Mouse (Mus musculus): ENCODE data around the gene Lhx4. TPM values are rescaled to one million over a fixed set of nuclear protein-coding genes. Genes with fewer than 3 reads are reported as not detected.
A peak's percentile ranks its signal among the peaks of the same experiment; 100 is the strongest.

Lhx4 gene
- polyA plus RNA-seq, 1 experiment from 2014 or later, result 2.3 TPM

GRCm38 (mm10) chr1:155689558-155689957 is 61.9 kb downstream of the Lhx4 start:
- H3K27ac ChIP-seq (replicated peaks), result no peak overlapping the region
- 0 out of 2 replicates have a peak, but pooled peaks cover 2% of the 10 kb centered on the region for H3K27me3 ChIP-seq
- no peak for ATAC-seq (ENCODE audit: low FRiP score, low read depth)
- no peak overlapping the region for H3K9ac ChIP-seq
- no peak overlapping the region for H3K4me2 ChIP-seq
- H3K4me1 ChIP-seq (replicated peaks), result peaks cover 7% of the 10 kb centered on the region; the same call in 1 of the 2 replicates
- no peak overlapping the region for H3K4me3 ChIP-seq
- 73% methylated on average over 5 of the region's 5 CpGs for WGBS
- no peaks in the 10 kb centered on the region for H3K9me3 ChIP-seq
- no peaks in the 10 kb centered on the region for H3K36me3 ChIP-seq

GRCm38 (mm10) chr1:155689141-155689540 is 62.3 kb downstream of the Lhx4 start:
- Histone ChIP-seq H3K27me3 (0 out of 2 replicates have a peak, but pooled peaks cover 2% of the 10 kb centered on the region), H3K4me1 (replicated peaks) (peaks cover 7% of the 10 kb centered on the region; the same call in 1 of the 2 replicates), H3K36me3 (no peaks in the 10 kb centered on the region), H3K9me3 (no peaks in the 10 kb centered on the region), H3K4me2 (no peak overlapping the region), H3K9ac (no peak overlapping the region), H3K27ac (replicated peaks) (no peak overlapping the region), H3K4me3 (no peak overlapping the region)
- 69% methylated on average over 4 of the region's 4 CpGs for WGBS
- ATAC-seq (ENCODE audit: low FRiP score, low read depth), result no peak

GRCm38 (mm10) chr1:155686816-155687215 is 64.7 kb downstream of the Lhx4 start:
- Histone ChIP-seq H3K4me3 (no peak overlapping the region), H3K9me3 (no peaks in the 10 kb centered on the region), H3K27ac (replicated peaks) (no peak overlapping the region), H3K4me1 (replicated peaks) (no peaks in the 10 kb centered on the region), H3K4me2 (no peak overlapping the region), H3K36me3 (no peaks in the 10 kb centered on the region), H3K9ac (no peak overlapping the region), H3K27me3 (0 out of 2 replicates have a peak, but pooled peaks cover 2% of the 10 kb centered on the region)
- no peak for ATAC-seq (ENCODE audit: low FRiP score, low read depth)
- WGBS, result 74% methylated on average over 15 of the region's 15 CpGs

- Histone ChIP-seq H3K27ac (replicated peaks) (peak overlapping the region; percentile 39; the same call in 1 of the 2 replicates), H3K9me3 (no peaks in the 10 kb centered on the region), H3K4me3 (no peak overlapping the region), H3K36me3 (no peaks in the 10 kb centered on the region), H3K4me1 (replicated peaks) (peaks cover 9% of the 10 kb centered on the region; the same call in 1 of the 2 replicates), H3K9ac (no peak overlapping the region), H3K27me3 (no peaks in the 10 kb centered on the region), H3K4me2 (0 out of 2 replicates have a peak overlapping the region, but pooled peaks have one; percentile 10)
- ATAC-seq (ENCODE audit: low FRiP score, low read depth), result peak; percentile 65
- WGBS, result 36% methylated on average over 10 of the region's 10 CpGs
Observed at GRCm38 (mm10) chr1:155681116-155681799, 70.2 kb downstream of the Lhx4 start.

- Histone ChIP-seq H3K27ac (replicated peaks) (no peak overlapping the region), H3K4me2 (no peak overlapping the region), H3K4me1 (replicated peaks) (no peaks in the 10 kb centered on the region), H3K36me3 (no peaks in the 10 kb centered on the region), H3K9me3 (no peaks in the 10 kb centered on the region), H3K9ac (no peak overlapping the region), H3K27me3 (no peaks in the 10 kb centered on the region), H3K4me3 (no peak overlapping the region)
- no peak for ATAC-seq (ENCODE audit: low FRiP score, low read depth)
- 91% methylated on average over 6 of the region's 6 CpGs for WGBS
Observed at GRCm38 (mm10) chr1:155675570-155675969, 75.9 kb downstream of the Lhx4 start.

GRCm38 (mm10) chr1:155663994-155664393 is 87.5 kb downstream of the Lhx4 start:
- H3K4me3 ChIP-seq, result no peak overlapping the region
- ATAC-seq (ENCODE audit: low FRiP score, low read depth), result no peak
- no peaks in the 10 kb centered on the region for H3K4me1 ChIP-seq (replicated peaks)
- no peaks in the 10 kb centered on the region for H3K9me3 ChIP-seq
- WGBS, result 91% methylated on average over 5 of the region's 5 CpGs
- H3K27ac ChIP-seq (replicated peaks), result no peak overlapping the region
- H3K27me3 ChIP-seq, result no peaks in the 10 kb centered on the region
- H3K9ac ChIP-seq, result no peak overlapping the region
- no peak overlapping the region for H3K4me2 ChIP-seq
- no peaks in the 10 kb centered on the region for H3K36me3 ChIP-seq

GRCm38 (mm10) chr1:155656321-155656720 is 95.2 kb downstream of the Lhx4 start:
- ATAC-seq (ENCODE audit: low FRiP score, low read depth), result no peak
- no peak overlapping the region for H3K9ac ChIP-seq
- H3K4me1 ChIP-seq (replicated peaks), result 0 out of 2 replicates have a peak, but pooled peaks cover 2% of the 10 kb centered on the region
- no peaks in the 10 kb centered on the region for H3K9me3 ChIP-seq
- no peak overlapping the region for H3K4me3 ChIP-seq
- WGBS, result 72% methylated on average over 5 of the region's 5 CpGs
- H3K4me2 ChIP-seq, result no peak overlapping the region
- no peaks in the 10 kb centered on the region for H3K27me3 ChIP-seq
- H3K36me3 ChIP-seq, result no peaks in the 10 kb centered on the region
- H3K27ac ChIP-seq (replicated peaks), result no peak overlapping the region

GRCm38 (mm10) chr1:155654961-155655360 is 96.5 kb downstream of the Lhx4 start:
- H3K36me3 ChIP-seq, result no peaks in the 10 kb centered on the region
- no peak overlapping the region for H3K9ac ChIP-seq
- no peak overlapping the region for H3K4me2 ChIP-seq
- H3K27ac ChIP-seq (replicated peaks), result no peak overlapping the region
- 18% methylated on average over 3 of the region's 3 CpGs for WGBS
- no peak overlapping the region for H3K4me3 ChIP-seq
- no peak for ATAC-seq (ENCODE audit: low FRiP score, low read depth)
- no peaks in the 10 kb centered on the region for H3K27me3 ChIP-seq
- no peaks in the 10 kb centered on the region for H3K9me3 ChIP-seq
- 0 out of 2 replicates have a peak, but pooled peaks cover 2% of the 10 kb centered on the region for H3K4me1 ChIP-seq (replicated peaks)

GRCm38 (mm10) chr1:155650121-155650846 is 101.2 kb downstream of the Lhx4 start:
- H3K4me3 ChIP-seq, result no peak overlapping the region
- H3K27ac ChIP-seq (replicated peaks), result no peak overlapping the region
- H3K4me1 ChIP-seq (replicated peaks), result 0 out of 2 replicates have a peak, but pooled peaks cover 6% of the 10 kb centered on the region
- no peaks in the 10 kb centered on the region for H3K36me3 ChIP-seq
- H3K4me2 ChIP-seq, result no peak overlapping the region
- H3K27me3 ChIP-seq, result no peaks in the 10 kb centered on the region
- no peak overlapping the region for H3K9ac ChIP-seq
- no peaks in the 10 kb centered on the region for H3K9me3 ChIP-seq
- ATAC-seq (ENCODE audit: low FRiP score, low read depth), result no peak
- WGBS, result 71% methylated on average over 9 of the region's 9 CpGs

Other genes with a start within 250 kb of the Lhx4 start
- 95.2 and 109 TPM in 2 replicates for gene Acbd6, start 193.6 kb downstream of the Lhx4 start, polyA plus RNA-seq (2015; fragmentation: Nextera tagmentation; extraction: Ambion mirVana)
- 20.1 and 21.5 TPM in 2 replicates for gene Qsox1, start 61.2 kb upstream of the Lhx4 start, polyA plus RNA-seq (2015; fragmentation: Nextera tagmentation; extraction: Ambion mirVana)
- 9.4 and 11.2 TPM in 2 replicates for gene Cep350, start 221.6 kb upstream of the Lhx4 start, polyA plus RNA-seq (2015; fragmentation: Nextera tagmentation; extraction: Ambion mirVana)